Comparison of ENCODE assay signal across 27 mouse cellular contexts in the genomic region with DNA sequence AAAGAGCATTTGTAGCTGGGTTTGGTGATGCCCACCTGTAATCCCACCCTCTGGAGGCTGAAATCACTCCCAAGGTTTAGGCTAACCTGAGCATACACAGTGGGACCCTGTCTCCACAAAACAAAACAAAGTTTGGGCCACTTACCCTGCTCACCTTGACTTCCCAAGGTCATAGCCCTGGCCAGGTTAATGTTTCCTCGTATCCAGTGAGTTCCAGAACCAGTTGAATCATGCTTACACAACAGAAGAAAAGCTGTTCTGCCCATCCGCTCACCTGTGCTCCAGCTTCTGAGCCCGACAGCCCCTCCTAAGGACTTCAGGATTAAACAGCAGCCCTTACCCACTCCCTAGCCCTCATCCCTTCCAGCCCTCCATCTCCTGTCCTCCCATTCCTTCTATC. TPM values are rescaled to one million over a fixed set of nuclear protein-coding genes. Genes with fewer than 3 reads are reported as not detected.
A peak's percentile ranks its signal among the peaks of the same experiment; 100 is the strongest.
DNase-seq lines count a peak whose midpoint lies in the region; ATAC-seq and TF ChIP-seq lines count a peak whose summit lies in the region.
"Had no signal": no experiment of that assay in that cellular context is flagged by ENCODE, and none has a peak within 500 bp of the region (broad histone marks: within the 10 kb centered on the region; RNA-seq: fewer than 3 reads in every experiment).

No protein-coding gene starts in this region.

- H3K4me2 ChIP-seq in kidney, embryonic 15.5 days = no peak overlapping the region
- H3K4me2 ChIP-seq in liver, postnatal 0 days (ENCODE audit: low read depth, low read length) = no peak overlapping the region
- H3K4me2 ChIP-seq: embryonic facial prominence, embryonic 13.5 days; forebrain, embryonic 12.5 days; forebrain, embryonic 15.5 days; heart, embryonic 13.5 days had no signal

- peaks cover 11% of the 10 kb centered on the region for H3K4me1 ChIP-seq in kidney, embryonic 15.5 days
- peaks cover 11% of the 10 kb centered on the region; the same call in 1 of the 2 replicates for H3K4me1 ChIP-seq in liver, postnatal 0 days (ENCODE audit: insufficient read depth)
- H3K4me1 ChIP-seq: embryonic facial prominence, embryonic 13.5 days; forebrain, embryonic 12.5 days; forebrain, embryonic 15.5 days had no signal

- DNase-seq in kidney, adult 11 months = peak; percentile 74
- DNase-seq in kidney, postnatal 4 days = no peak
- DNase-seq in kidney, adult 8-10 months = peak; percentile 66 to 79
- no peak for DNase-seq in liver, postnatal 0 days
- no peak for DNase-seq in liver
- DNase-seq: adrenal gland, adult 8-10 months; adrenal gland, postnatal 25 days; cerebellum, adult 11-12 months; cerebellum, adult 8-10 months; cerebellum, postnatal 10 days; cerebellum, postnatal 36 days; embryo, embryonic 11 days; gastrocnemius, postnatal 10 days; gastrocnemius, postnatal 36 days; heart, adult 2 months; heart, postnatal 14 days; heart, postnatal 4 days had no signal

- 70% methylated on average over 3 of the region's 3 CpGs for WGBS in kidney, embryonic 15.5 days
- 53% methylated on average over 3 of the region's 3 CpGs for WGBS in liver, postnatal 0 days (ENCODE audit: insufficient replicate concordance)

- no peaks in the 10 kb centered on the region for H3K36me3 ChIP-seq in kidney, embryonic 15.5 days
- H3K36me3 ChIP-seq in liver, postnatal 0 days (replicated peaks; ENCODE audit: insufficient read depth, low read length) = no peaks in the 10 kb centered on the region
- H3K36me3 ChIP-seq: embryonic facial prominence, embryonic 10.5 days; embryonic facial prominence, embryonic 13.5 days; forebrain, embryonic 12.5 days; forebrain, embryonic 15.5 days; heart, embryonic 10.5 days; heart, embryonic 13.5 days had no signal

- ATAC-seq in kidney, embryonic 15.5 days (replicated peaks; ENCODE audit: low FRiP score) = no peak
- no peak for ATAC-seq in liver, postnatal 0 days
- ATAC-seq in frontal cortex, adult (ENCODE audit: low TSS enrichment) = no peak
- ATAC-seq: activated CD4-positive, CD25-positive, alpha-beta regulatory T cell, adult 4 months; forebrain, embryonic 15.5 days had no signal

- no peak overlapping the region for H3K27ac ChIP-seq in kidney, embryonic 15.5 days
- peak overlapping the region; percentile 59 for H3K27ac ChIP-seq in liver, postnatal 0 days (ENCODE audit: low read depth)
- H3K27ac ChIP-seq: embryonic facial prominence, embryonic 10.5 days; embryonic facial prominence, embryonic 13.5 days; forebrain, embryonic 12.5 days; forebrain, embryonic 15.5 days; heart, adult 2 months; heart, embryonic 10.5 days; heart, embryonic 13.5 days had no signal

- H3K27me3 ChIP-seq in kidney, embryonic 15.5 days = 0 out of 2 replicates have a peak, but pooled peaks cover 2% of the 10 kb centered on the region
- no peaks in the 10 kb centered on the region for H3K27me3 ChIP-seq in liver, postnatal 0 days (ENCODE audit: insufficient read depth, low read length)
- H3K27me3 ChIP-seq: embryonic facial prominence, embryonic 13.5 days had no signal

- no peak overlapping the region for H3K9ac ChIP-seq in kidney, embryonic 15.5 days
- no peak overlapping the region for H3K9ac ChIP-seq in liver, postnatal 0 days (replicated peaks)
- H3K9ac ChIP-seq: embryonic facial prominence, embryonic 13.5 days; forebrain, embryonic 12.5 days; forebrain, embryonic 15.5 days; heart, embryonic 13.5 days had no signal

- no peak for TF ChIP-seq CTCF in liver, postnatal 0 days (IDR thresholded peaks at IDR 0.05; ENCODE audit: low read depth)

- TF ChIP-seq EP300 in liver, postnatal 0 days (IDR thresholded peaks at IDR 0.05; ENCODE audit: low read depth) = 0 out of 2 replicates have a peak, but pooled peaks have one; percentile 8

- H3K9me3 ChIP-seq in kidney, embryonic 15.5 days (replicated peaks) = no peaks in the 10 kb centered on the region
- no peaks in the 10 kb centered on the region for H3K9me3 ChIP-seq in liver, postnatal 0 days (ENCODE audit: low read length)
- H3K9me3 ChIP-seq: embryonic facial prominence, embryonic 10.5 days; embryonic facial prominence, embryonic 13.5 days; forebrain, embryonic 12.5 days; forebrain, embryonic 15.5 days; heart, embryonic 10.5 days; heart, embryonic 13.5 days had no signal

- no peak overlapping the region for H3K4me3 ChIP-seq in kidney, embryonic 15.5 days (replicated peaks)
- no peak overlapping the region for H3K4me3 ChIP-seq in liver, postnatal 0 days (ENCODE audit: low read depth, low read length)
- H3K4me3 ChIP-seq: embryonic facial prominence, embryonic 10.5 days; embryonic facial prominence, embryonic 13.5 days; erythroblast, embryonic 14.5 days; forebrain, embryonic 12.5 days; forebrain, embryonic 15.5 days; heart, adult 2 months; heart, embryonic 10.5 days; heart, embryonic 13.5 days had no signal

RNA-seq across cellular contexts. Expression of a gene that starts 57.5 kb away (rescaled TPM):
- polyA plus RNA-seq in kidney, embryonic 15.5 days (2015; fragmentation: Nextera tagmentation; extraction: Ambion mirVana) = 6.2 and 7.6 TPM in 2 replicates
- polyA plus RNA-seq in liver, postnatal 0 days (2015; fragmentation: Nextera tagmentation; extraction: Ambion mirVana) = 23.2 and 23.4 TPM in 2 replicates

Comparison
In these comparisons a context has a peak if more than half of its experiments do, and no peak if none do; other contexts are left out.
1. DNase-seq: peak in kidney, adult 11 months (single experiment) and kidney, adult 8-10 months (2 of 2); none in kidney, postnatal 4 days (0 of 2), liver, postnatal 0 days (single experiment) and liver (single experiment).